Mouse (Mus musculus) forebrain, embryonic 12.5 days (tissue): Measurements from ENCODE around the gene Ralgds. TPM values are rescaled to one million over a fixed set of nuclear protein-coding genes. Genes with fewer than 3 reads are reported as not detected.

Experiments
- ATAC-seq: fragments of 200-750 bp; cut with Nextera tagmentation; 2 replicates; pipeline ENCODE4 v1.8.0; 2017; ENCODE audit warnings: moderate TSS enrichment; ENCODE audit not compliant: low FRiP score
- H3K27ac ChIP-seq: fragments of 300-500 bp; sonication (generic); 2 replicates; pipeline ENCODE4 v1.5.1; 2016; ENCODE audit warnings: mild to moderate bottlenecking
- H3K27me3 ChIP-seq: fragments of 300-500 bp; sonication (generic); 2 replicates; pipeline ENCODE4 v1.6.1; 2016; ENCODE audit warnings: mild to moderate bottlenecking
- H3K36me3 ChIP-seq: fragments of 300-500 bp; sonication (generic); replicated peaks from 2 replicates; pipeline ENCODE4 v1.6.1; 2016; ENCODE audit warnings: mild to moderate bottlenecking
- H3K4me1 ChIP-seq: fragments of 300-500 bp; sonication (generic); 2 replicates; pipeline ENCODE4 v1.6.1; 2016
- H3K4me2 ChIP-seq: fragments of 300-500 bp; sonication (generic); 2 replicates; pipeline ENCODE4 v1.6.1; 2016; ENCODE audit warnings: mild to moderate bottlenecking, moderate library complexity
- H3K4me3 ChIP-seq: fragments of 300-500 bp; sonication (generic); replicated peaks from 2 replicates; pipeline ENCODE4 v1.5.1; 2016; ENCODE audit warnings: mild to moderate bottlenecking
- H3K9ac ChIP-seq: fragments of 300-500 bp; sonication (generic); 2 replicates; pipeline ENCODE4 v1.6.1; 2016; ENCODE audit warnings: mild to moderate bottlenecking
- H3K9me3 ChIP-seq: fragments of 300-500 bp; sonication (generic); 2 replicates; pipeline ENCODE4 v1.6.1; 2016
- WGBS: fragments of 180-500 bp; shearing (Covaris S2); methylation state at CpG from one replicate; pipeline ENCODE4 v1.1.7; 2016; 5-methylcytosine and 5-hydroxymethylcytosine counted together
- polyA plus RNA-seq: library from polyadenylated mRNA; unstranded; fragments of >200 nt; fragmentation: Nextera tagmentation; extraction: Ambion mirVana; gene quantifications from 2 replicates; pipeline ENCODE4 v1.2.1, GENCODE M21; 2016

Gene Ralgds
- polyA plus RNA-seq, 1 experiment from 2014 or later: 55.2 TPM

DNA sequence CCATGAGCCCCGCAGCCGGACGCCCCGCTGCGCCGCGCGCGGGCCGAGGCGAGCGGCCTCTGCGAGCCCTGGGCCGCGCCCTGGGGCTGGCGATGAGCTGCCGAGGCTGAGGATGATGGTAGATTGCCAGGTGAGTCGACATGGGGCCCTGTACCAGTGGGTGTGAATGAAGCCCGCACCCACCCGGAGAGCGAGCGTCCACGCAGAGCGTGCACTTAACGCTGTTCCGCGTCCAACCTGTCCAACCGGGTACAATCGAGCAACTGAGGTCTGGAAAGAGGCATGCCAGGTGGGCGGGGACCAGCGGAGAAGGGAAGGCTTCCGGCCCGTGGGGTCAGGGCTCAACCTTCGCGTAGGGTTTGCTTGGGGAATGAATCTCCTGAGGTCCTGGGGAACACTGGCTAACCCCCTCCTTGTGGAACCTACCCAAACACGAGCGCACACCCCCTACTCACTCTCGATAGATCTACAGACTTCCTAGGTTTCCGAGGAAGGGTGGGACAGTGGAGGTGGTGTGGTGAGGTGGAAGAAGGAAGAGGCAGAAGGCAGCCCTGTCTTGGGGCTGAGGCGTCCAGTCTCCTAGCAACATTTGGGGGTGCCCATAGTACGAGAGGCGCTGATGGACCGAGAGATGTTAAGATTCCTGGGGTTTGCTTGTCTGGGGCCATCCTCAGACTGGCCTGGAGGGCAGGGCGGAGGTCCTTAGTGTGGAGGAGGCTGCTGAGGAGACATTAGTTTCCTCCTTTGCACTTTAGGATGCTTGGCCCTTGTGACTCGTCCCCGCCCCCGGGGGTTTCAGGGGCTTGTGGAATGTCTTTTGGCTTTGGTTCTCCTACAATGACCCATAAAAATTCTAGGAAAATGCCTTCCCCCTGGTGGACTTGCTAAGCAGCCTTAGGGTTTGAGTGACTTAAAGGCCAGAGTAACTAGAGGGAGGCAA is 776 bp downstream of the Ralgds start:
- H3K9ac ChIP-seq: peak overlapping the region; percentile 95
- peak overlapping the region; percentile 87 for H3K27ac ChIP-seq
- ATAC-seq: peak; percentile 40
- H3K9me3 ChIP-seq: no peaks in the 10 kb centered on the region
- H3K4me2 ChIP-seq: peak overlapping the region; percentile 78
- WGBS: 5% methylated on average over 47 of the region's 47 CpGs
- peak overlapping the region; percentile 80 for H3K4me3 ChIP-seq
- H3K4me1 ChIP-seq: peaks cover 48% of the 10 kb centered on the region
- peaks cover 14% of the 10 kb centered on the region; the same call in 1 of the 2 replicates for H3K27me3 ChIP-seq
- peaks cover 7% of the 10 kb centered on the region; the same call in 1 of the 2 replicates for H3K36me3 ChIP-seq

DNA sequence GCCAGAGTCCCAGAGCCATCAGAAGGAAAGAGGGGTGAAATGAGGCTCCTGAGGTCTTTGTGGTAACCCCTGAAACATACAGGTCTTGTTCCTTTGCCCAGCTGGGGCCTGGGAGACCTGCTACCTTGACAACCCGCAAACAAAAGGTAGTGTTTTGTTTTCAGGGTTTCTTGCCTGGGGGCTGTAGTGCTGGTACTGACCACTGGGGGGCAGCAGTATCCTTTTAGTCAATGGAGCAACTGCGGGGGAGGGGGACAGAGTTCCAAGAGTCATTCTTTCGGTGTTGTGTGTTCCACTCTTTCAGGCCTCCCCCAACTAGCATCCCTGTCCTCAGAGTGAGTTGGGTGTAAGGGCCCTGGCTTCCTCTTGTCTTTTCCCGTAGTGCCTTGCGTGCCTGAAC is 1.6 kb downstream of the Ralgds start:
- no peak; the same call in 1 of the 2 replicates for ATAC-seq
- peak overlapping the region; percentile 95 for H3K9ac ChIP-seq
- H3K27me3 ChIP-seq: peaks cover 14% of the 10 kb centered on the region; the same call in 1 of the 2 replicates
- peaks cover 7% of the 10 kb centered on the region; the same call in 1 of the 2 replicates for H3K36me3 ChIP-seq
- peaks cover 54% of the 10 kb centered on the region for H3K4me1 ChIP-seq
- H3K4me3 ChIP-seq: peak overlapping the region; percentile 80
- H3K9me3 ChIP-seq: no peaks in the 10 kb centered on the region
- WGBS: 17% methylated on average over 5 of the region's 5 CpGs
- H3K27ac ChIP-seq: 0 out of 2 replicates have a peak overlapping the region, but pooled peaks have one; percentile 87
- H3K4me2 ChIP-seq: peak overlapping the region; percentile 78

DNA sequence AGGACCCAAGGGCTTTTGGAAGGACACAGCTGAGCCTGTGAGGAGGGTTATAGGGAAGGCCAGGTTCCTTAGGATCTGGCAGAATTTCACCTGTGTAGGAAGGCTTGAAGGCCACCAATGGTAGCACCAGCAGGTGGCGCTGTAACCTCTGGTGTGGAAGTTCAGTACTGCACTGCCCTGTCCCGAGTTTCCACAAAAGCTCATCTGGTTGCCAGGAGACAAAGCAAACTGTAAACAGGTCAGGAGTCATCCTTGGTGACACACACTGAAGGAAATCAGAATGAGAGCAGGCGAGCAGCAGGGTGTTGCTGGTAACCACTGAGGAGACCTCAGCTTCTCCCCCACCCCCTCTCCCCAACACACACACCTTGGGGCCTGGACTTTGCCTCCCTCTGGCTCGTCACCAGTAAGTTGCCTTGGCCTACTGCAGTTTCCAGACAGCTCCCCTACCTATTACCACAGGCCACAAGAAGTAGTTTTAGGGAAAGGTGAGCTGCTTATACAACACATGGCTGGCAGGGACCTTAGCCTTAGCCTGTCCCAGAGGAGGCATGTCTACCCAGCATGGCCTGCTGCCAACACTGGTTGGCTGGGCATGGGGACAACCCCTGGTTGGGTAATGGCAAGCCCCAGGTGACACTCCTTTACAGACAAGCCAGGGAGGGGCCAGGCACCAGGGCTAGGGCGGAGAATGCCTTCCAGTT is 4.4 kb downstream of the Ralgds start:
- H3K36me3 ChIP-seq: peaks cover 7% of the 10 kb centered on the region; the same call in 1 of the 2 replicates
- H3K9me3 ChIP-seq: no peaks in the 10 kb centered on the region
- H3K4me3 ChIP-seq: no peak overlapping the region
- no peak overlapping the region for H3K4me2 ChIP-seq
- H3K27ac ChIP-seq: 0 out of 2 replicates have a peak overlapping the region, but pooled peaks have one; percentile 6
- WGBS: 50% methylated on average over 5 of the region's 5 CpGs
- no peak for ATAC-seq
- H3K27me3 ChIP-seq: no peaks in the 10 kb centered on the region
- H3K4me1 ChIP-seq: peaks cover 65% of the 10 kb centered on the region
- H3K9ac ChIP-seq: 0 out of 2 replicates have a peak overlapping the region, but pooled peaks have one; percentile 13

DNA sequence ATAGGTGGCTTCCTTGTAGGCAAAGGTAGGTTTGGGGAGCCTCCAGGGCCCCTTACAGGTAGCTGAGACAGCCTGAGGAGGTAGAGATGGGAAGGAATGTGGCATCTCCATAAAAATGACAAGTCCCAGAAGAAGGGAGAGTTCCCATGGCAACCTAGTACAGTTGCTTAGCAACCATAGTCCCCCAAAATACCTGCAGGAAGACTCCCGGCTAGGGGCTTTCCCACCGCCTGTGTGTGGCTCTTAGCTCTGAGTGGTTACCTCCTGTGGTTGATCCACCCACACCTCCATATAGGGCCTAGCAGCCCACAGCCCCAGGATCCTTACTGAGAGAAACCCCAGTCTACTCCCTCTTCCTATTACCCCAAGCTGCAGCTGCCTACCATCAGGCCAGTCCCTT is 5.3 kb downstream of the Ralgds start:
- peaks cover 66% of the 10 kb centered on the region for H3K4me1 ChIP-seq
- 0 out of 2 replicates have a peak overlapping the region, but pooled peaks have one; percentile 9 for H3K9ac ChIP-seq
- no peak overlapping the region for H3K4me2 ChIP-seq
- no peak for ATAC-seq
- no peak overlapping the region for H3K4me3 ChIP-seq
- WGBS: 25% methylated on average over 2 of the region's 2 CpGs
- H3K9me3 ChIP-seq: no peaks in the 10 kb centered on the region
- no peak overlapping the region for H3K27ac ChIP-seq
- no peaks in the 10 kb centered on the region for H3K27me3 ChIP-seq
- peaks cover 7% of the 10 kb centered on the region; the same call in 1 of the 2 replicates for H3K36me3 ChIP-seq

DNA sequence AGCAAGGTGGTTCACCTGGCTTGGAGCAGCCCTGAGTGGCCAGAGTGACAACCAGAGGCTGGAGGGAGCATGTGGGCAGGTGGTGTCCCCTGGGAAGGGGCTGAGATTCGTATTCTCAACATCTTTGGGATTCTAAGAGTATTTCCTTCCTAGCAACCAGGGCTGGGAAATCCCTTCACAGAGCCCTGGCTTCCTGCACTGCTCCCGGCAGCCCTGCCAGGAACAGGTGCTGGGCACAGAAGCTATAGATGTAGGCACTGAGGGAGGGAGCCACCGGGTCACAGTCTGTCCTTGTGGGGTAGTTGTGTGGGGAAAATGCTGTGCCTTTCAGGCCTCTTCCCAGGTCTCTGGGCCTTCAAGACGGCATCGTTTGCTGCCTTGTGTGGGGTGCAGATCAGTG is 7.7 kb downstream of the Ralgds start:
- Histone ChIP-seq H3K4me3 (no peak overlapping the region), H3K9me3 (no peaks in the 10 kb centered on the region), H3K27ac (no peak overlapping the region), H3K27me3 (no peaks in the 10 kb centered on the region), H3K9ac (no peak overlapping the region), H3K4me2 (no peak overlapping the region), H3K4me1 (peaks cover 71% of the 10 kb centered on the region), H3K36me3 (peaks cover 1% of the 10 kb centered on the region; the same call in 1 of the 2 replicates)
- WGBS: 64% methylated on average over 5 of the region's 5 CpGs
- ATAC-seq: no peak

DNA sequence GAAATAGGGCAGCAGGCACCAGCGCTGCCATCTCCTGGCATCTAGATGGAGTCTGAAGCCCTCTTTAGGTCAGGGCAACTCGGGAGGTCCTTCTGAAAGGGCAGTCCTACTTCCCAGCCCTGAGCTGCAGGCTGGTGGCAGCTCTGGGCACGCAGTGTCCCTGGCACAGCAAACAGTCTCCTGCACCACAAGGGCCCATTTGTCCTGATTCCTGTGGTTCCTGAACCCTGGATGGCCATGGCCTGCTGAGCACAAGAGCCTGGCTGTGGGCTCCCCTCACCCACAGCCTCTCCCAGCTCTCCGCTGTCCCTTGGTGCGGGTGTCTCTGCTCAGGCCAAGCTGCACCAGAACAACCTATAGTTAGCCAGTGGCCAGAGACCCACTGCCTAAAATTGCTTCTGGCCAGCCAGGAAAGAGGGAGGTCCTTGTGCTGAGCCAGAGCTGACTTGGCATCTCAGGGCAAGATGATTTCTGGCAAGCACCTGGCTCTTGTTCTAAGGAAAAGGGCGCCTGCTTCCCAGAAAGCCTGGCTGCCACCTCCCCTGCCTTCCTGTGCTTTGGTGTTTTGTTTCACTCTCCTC is 8.7 kb downstream of the Ralgds start:
- Histone ChIP-seq H3K27ac (no peak overlapping the region), H3K4me2 (no peak overlapping the region), H3K9ac (no peak overlapping the region), H3K36me3 (no peaks in the 10 kb centered on the region; the same call in 1 of the 2 replicates), H3K9me3 (no peaks in the 10 kb centered on the region), H3K4me1 (peaks cover 71% of the 10 kb centered on the region), H3K4me3 (no peak overlapping the region), H3K27me3 (no peaks in the 10 kb centered on the region)
- 83% methylated on average over 6 of the region's 6 CpGs for WGBS
- no peak for ATAC-seq

DNA sequence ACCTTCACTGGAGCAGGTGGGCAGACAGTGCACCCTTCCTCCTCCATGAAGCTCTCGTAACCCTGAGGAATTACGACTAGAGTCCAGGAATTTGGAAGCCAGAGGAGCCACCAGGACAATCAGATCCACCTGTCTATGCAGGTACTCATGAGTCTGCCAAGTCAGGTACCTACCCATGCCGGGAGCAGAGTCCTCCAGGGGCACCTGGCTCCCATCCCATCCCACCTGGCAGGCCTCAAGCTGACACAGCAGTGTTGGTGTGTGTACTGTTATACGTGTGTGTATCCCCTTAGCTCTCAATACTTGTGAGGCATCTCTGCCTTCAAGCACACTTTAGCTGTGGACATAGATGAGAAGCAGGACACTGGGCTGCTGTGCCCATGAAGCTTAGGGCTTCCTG is 9.2 kb downstream of the Ralgds start:
- 88% methylated on average over 4 of the region's 4 CpGs for WGBS
- Histone ChIP-seq H3K27me3 (no peaks in the 10 kb centered on the region), H3K27ac (no peak overlapping the region), H3K4me3 (no peak overlapping the region), H3K9ac (no peak overlapping the region), H3K4me2 (no peak overlapping the region), H3K4me1 (peaks cover 69% of the 10 kb centered on the region), H3K36me3 (no peaks in the 10 kb centered on the region; the same call in 1 of the 2 replicates), H3K9me3 (no peaks in the 10 kb centered on the region)
- no peak for ATAC-seq

DNA sequence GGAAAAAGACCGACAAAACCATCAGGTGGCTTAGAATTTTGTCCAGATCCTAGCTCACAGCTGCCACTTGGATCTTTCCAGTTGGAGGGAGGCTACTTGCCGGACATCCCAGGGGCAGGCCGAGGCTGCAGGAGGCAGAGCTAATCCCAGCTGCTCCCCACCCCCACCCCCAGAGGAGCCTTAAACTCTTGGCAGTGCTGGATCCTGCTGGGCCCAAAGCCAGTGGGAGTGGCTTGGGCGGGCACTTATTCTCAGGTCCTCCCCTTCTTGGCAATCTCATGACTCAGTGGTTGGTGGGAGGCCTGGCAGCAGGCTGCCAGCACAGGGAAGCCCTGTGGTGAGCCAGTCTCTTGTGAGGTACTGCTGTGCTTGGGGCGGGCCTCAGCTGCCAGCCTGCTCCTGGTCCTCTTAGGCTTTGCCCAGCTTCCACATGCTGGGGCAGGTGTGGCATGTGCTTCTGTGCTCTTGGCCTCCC is 10.8 kb downstream of the Ralgds start:
- Histone ChIP-seq H3K27ac (peak overlapping the region; percentile 68), H3K4me3 (no peak overlapping the region)
- peak; percentile 75 for ATAC-seq

DNA sequence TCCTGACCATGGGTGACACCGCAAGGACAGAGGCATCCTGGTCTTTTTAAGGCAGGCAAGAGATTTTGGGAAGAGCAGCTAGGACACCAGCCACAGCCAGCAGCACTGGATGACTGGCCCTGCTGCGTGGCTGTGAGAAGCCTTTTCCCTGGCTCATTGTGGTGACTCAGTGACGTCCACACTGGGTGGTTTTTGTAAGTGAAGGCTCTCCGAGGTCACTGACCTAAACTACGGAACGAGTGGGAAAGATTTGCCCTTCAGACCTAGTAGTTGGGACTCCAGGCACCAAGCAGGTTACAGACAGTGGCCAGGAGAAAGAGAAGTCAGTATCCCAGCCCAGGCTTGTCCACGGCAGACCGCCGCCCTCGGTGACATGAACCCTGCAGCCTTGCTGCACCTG is 11.5 kb downstream of the Ralgds start:
- Histone ChIP-seq H3K9me3 (no peaks in the 10 kb centered on the region), H3K4me3 (no peak overlapping the region), H3K36me3 (no peaks in the 10 kb centered on the region; the same call in 1 of the 2 replicates), H3K9ac (no peak overlapping the region), H3K4me2 (no peak overlapping the region), H3K4me1 (peaks cover 67% of the 10 kb centered on the region), H3K27me3 (no peaks in the 10 kb centered on the region), H3K27ac (peak overlapping the region; percentile 89)
- 78% methylated on average over 10 of the region's 10 CpGs for WGBS
- no peak for ATAC-seq

More for the DNA sequence above, 10.8 kb downstream of the Ralgds start:
- no peak overlapping the region for H3K4me2 ChIP-seq
- H3K9me3 ChIP-seq: no peaks in the 10 kb centered on the region
- 15% methylated on average over 5 of the region's 5 CpGs for WGBS
- peaks cover 67% of the 10 kb centered on the region for H3K4me1 ChIP-seq
- no peaks in the 10 kb centered on the region; the same call in 1 of the 2 replicates for H3K36me3 ChIP-seq
- H3K9ac ChIP-seq: no peak overlapping the region
- H3K27me3 ChIP-seq: no peaks in the 10 kb centered on the region

DNA sequence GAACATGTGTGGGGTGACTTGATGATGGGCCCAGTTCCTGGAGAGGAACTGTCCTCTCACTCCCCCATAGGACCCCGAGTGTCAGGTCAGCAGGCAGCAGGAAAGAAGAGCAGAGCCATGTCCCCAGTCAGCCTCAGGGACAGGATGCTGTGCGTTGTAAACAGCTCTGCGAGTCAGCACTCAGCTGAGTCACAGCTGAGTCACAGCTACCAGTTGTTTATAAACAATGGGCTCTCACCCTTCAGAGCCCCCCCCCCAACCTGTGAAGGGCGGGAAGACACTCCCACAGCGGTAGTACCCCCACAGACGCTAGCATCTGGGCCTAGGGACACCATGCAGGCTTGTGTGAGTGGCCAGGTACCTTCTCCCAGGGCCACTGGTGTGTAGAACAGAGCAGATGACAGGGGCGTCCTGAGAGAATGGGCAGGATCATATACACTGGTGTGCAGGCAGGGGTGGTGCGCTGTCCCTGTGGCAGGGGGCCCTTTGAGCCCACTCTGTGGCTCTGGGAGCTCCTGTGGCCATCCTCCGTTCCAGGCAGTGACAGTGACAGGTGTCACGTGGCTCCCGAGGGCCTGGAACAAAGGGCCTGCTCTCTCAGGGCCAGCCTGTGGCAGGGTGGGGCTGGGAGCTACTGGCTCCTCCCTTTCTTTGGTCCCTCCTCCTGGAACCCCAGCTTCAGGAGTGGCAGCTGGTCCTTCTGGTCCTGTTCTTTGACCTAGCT is 12.5 kb downstream of the Ralgds start:
- H3K4me2 ChIP-seq: peak overlapping the region; percentile 30
- H3K4me1 ChIP-seq: peaks cover 70% of the 10 kb centered on the region
- H3K27me3 ChIP-seq: no peaks in the 10 kb centered on the region
- H3K36me3 ChIP-seq: no peaks in the 10 kb centered on the region
- H3K27ac ChIP-seq: peak overlapping the region; percentile 89
- no peak overlapping the region for H3K4me3 ChIP-seq
- WGBS: 14% methylated on average over 11 of the region's 11 CpGs
- peak overlapping the region; percentile 45 for H3K9ac ChIP-seq
- ATAC-seq: peak; percentile 80
- no peaks in the 10 kb centered on the region for H3K9me3 ChIP-seq
